Mouse (Mus musculus) natural killer cell, adult 2 months (primary cell): ENCODE results near the gene Slc29a3.
"Not testable (repeated sequence)": the region's sequence is repeated elsewhere in the genome, so short reads cannot be mapped to it uniquely, and the experiment has no call there.

Source experiments
- DNase-seq, 2 experiments: peaks; one replicate each; pipeline ENCODE4 v3.0.0; 2022; ENCODE audit warnings: low spot score in 2 of 2

The Slc29a3 gene

DNA sequence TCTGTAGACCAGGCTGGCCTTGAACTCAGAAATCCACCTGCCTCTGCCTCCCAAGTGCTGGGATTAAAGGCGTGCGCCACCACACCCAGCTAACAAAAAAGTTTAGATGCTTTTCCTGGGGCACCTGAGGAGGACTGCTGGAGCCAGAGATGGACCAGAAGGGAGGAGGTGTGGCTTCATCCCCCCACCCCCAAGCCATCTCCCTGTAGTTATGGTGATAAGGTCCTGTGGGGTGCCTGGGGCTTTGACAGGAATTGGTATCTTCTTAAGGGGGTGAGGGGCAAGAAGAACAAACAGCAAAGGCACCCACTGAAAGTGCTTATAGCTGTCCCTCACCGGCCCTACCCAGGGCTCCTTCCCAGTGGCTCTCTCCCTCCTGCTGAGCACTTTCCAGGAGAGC, 25.7 kb downstream of the Slc29a3 start:
- DNase-seq: no peak

DNA sequence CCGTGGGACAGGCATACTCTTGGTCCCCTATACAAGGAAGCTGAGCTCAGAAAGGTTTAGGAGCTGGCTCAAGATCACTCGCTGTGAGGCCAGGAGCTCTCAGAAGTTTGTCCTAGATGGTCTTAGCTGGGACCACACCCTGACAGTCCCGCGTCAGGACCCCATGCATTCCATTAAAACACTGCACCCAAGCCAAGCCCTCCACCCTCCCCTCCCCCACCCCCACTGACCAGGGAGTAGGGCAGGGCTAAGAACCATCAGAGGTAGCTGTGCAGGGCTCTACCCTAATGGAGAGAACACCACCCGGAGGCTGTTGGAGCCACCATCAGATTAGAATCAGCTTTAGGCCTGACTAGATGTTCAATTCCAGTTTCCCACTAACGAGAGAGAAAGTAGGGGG, 28.1 kb downstream of the Slc29a3 start:
- no peak for DNase-seq

DNA sequence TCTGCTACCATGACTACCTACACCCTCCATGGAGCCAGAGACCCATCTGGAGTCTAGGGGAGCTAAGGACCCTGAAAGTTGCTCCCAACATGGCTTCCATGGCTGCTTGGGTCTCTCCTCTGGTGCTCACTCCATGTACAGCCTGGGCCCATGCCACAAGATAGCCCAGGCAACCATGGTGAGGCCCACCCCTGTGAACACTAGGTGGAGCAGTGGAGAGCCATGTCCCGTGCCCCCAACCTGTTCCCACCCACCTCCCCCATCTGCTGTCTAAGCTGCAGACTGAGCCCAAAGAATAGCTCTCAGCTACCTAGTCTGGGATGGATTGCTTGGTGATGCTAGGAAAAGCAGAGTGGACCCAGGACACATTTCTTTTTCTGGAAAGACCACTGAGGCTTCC, 29.2 kb downstream of the Slc29a3 start:
- DNase-seq: no peak

- no peak for DNase-seq
These were observed 31.0 kb downstream of the Slc29a3 start for GRCm38 (mm10) chr10:60721640-60722039.

GRCm38 (mm10) chr10:60720461-60720860, 32.1 kb downstream of the Slc29a3 start:
- DNase-seq: no peak

- no peak for DNase-seq
These were observed 34.1 kb downstream of the Slc29a3 start for GRCm38 (mm10) chr10:60718491-60718890.

- DNase-seq: no peak
These were observed 36.1 kb downstream of the Slc29a3 start for GRCm38 (mm10) chr10:60716449-60716848.

- not testable (repeated sequence) for DNase-seq
These were observed 40.3 kb downstream of the Slc29a3 start for GRCm38 (mm10) chr10:60712299-60712698.

- no peak for DNase-seq
These were observed 43.8 kb downstream of the Slc29a3 start for GRCm38 (mm10) chr10:60708837-60709236.

DNA sequence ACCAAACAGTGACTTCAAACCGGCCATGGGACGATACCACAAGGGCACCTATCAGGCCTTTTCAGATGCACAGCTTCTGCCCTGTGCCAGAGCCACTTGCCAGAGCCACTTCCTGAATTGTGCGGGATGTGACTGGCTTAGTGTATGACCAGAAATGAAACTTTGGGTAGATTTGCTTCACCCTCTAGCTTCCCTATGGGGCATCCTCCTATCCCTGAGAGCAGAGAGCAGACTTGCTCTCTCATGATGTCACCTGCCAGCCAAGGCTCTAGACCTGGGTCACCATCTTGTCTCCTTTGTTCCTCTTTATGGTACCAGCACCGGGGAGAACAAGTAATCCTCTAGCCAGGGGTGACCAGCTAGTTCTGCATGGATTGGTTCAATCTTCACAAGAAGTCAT, 46.3 kb downstream of the Slc29a3 start:
- no peak for DNase-seq

DNA sequence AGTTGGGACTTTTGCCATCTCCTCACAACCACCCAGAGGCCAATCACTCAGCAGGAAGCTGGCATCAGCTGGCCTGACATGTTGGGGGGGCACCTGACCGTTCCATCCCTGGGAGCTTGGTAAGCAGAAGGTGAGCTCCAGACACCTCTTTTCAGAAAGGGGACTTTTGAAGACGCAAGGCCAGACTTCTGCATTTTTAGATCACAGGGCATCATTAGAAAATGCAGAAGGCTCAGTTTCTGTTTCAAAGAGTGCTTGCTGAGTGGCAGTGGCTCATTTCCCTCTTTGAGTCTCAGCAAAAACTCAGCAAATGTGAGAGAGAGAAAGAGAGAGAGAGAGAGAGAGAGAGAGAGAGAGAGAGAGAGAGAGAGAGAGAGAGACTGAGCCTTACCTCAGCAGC, 47.5 kb downstream of the Slc29a3 start:
- DNase-seq: peak in 1 of 2 experiments; percentile 35

GRCm38 (mm10) chr10:60697775-60698174, 54.8 kb downstream of the Slc29a3 start:
- peak in 1 of 2 experiments; percentile 61 for DNase-seq

- DNase-seq: peak; percentile 36 to 76
These were observed 55.6 kb downstream of the Slc29a3 start for GRCm38 (mm10) chr10:60696975-60697374.

GRCm38 (mm10) chr10:60696390-60696789, 56.2 kb downstream of the Slc29a3 start, which contains the start of gene Cdh23:
Gene Cdh23, minus strand, starts transcription at chr10:60696490.
- no peak for DNase-seq

GRCm38 (mm10) chr10:60691671-60692390, 60.8 kb downstream of the Slc29a3 start:
- DNase-seq: no peak

DNA sequence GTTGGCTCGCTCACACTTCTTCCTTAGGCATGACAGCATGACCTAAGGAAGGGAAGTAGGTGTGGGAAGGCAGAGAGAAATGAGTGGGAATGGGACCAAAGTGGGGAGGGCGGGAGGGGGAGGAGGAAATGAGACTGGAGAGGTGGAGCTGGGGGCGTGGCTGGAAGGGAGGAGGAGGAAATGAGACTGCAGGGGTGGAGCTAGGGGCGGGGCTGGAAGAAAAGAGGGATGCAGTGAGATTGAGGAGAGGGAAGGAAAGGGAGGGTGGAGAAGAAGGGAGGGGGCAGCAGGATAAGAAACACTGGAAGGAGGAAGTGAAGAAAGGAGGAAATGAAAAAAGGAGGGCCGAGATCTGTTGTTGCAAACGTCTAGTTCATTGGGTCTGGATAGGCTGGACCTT, 61.6 kb downstream of the Slc29a3 start:
- DNase-seq: no peak

DNA sequence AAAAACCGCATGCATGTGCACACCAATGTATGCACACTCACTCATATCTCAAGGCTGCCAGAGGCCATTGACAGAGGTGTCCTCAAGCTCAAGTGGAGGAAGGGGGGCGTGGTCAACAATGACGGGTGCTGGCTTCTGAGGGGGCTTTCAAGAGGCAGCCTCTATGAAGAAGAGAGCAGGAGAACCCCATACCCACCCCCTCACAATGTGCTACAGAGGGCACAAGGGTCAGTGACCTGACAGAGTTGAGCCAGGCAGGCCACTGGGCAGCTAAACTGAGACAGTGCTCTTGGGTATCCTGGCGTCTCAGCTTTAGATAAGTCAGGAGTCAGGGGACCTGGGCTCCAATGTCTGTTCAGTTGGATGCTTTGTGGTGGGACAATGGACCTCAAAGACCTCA, 63.2 kb downstream of the Slc29a3 start:
- DNase-seq: no peak

DNA sequence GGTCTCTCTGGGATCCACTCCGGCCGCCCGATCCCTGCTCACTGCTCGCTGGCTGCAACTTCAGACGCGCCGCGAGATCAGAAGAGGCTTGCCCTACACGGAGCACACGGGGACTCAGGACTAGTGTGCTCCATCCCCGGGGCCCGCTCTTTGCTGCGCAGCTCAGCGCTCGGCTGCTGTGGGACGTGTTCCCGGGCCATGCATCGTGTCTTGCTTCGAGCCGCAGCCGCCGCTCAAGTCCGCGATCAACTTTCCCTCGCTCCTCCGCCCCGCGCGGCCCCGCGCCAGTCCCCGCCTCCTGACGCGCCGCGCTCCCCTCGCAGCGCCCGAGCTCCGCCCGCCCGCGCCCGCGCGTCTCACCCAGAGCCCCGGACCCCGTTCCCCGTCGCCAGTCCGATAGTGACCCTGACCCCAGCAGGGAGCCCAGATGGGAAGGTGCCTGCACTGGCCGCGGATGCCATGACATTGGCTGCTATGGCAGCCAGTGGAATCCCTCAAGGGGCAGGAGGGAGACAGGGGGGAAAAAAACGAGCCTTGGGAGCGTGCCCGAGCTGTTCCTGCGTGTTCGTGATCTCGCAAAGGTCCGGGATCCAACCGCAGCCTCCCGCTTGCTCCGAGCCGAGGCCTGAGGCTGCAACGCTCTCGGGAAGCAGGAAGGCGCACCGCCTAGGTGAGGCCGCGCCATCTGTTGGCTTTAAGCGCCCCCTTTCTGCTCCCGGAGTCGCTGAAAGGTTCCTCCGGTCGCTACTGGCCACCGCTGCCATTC, 65.4 kb downstream of the Slc29a3 start:
- no peak for DNase-seq

DNA sequence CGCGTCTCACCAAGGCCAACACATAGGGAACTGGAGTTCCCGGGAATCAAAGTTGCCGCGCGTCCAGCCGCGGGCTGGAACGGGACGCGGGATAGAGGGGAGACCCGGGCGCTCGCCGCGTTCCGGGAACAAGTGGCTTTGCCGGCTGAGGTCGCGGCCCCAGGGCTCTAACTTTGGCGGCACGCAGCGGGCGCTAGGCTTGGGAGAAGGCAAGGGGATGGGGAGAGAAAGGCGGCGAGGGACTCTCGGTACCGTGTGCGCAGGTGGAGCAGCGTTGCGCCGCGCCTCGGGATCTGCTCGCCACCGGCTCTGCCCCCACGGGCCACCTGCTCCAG, 66.0 kb downstream of the Slc29a3 start:
- no peak for DNase-seq

GRCm38 (mm10) chr10:60685764-60686640, 66.6 kb downstream of the Slc29a3 start:
- no peak for DNase-seq

DNA sequence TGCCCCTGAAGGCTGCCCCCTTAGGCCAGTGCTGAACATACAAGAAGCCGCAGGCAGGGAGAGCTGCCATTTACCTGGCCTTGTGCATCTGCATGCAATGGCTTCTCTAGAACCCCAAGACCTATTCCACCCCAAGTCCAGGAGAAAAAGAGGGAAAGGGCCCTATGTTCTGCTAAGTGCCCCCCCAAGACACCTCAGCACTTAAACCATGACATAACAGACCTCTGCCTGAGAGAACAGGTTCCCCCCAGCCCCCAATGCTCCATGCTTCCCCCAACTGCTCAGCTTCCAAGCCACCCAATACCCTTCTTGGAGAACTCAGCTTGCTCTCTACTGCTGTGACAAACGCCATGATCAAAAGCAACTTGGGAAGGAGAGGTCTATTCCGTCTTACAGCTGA, 73.7 kb downstream of the Slc29a3 start:
- no peak for DNase-seq

DNA sequence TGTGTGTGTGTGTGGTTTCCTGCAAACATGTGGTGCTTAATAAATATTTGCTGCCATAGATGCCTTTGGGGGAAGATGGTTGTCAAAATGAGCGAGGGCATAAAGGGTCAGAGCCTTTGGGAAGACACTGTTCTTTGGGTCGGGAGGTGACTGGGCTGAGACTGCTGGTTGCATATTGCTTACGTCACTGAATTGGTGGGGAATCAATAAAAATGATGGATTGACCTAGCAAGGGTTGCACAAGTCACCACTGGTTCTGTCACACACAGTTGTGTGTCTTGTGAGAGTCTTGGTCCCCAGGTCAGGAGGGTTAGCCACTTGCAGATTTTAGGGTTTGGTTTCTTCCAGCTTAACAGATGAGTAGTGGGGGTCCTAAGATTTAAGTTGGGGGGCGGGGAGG, 75.3 kb downstream of the Slc29a3 start:
- DNase-seq: no peak
